23 mouse cellular contexts compared by ENCODE assay signal in the genomic region with DNA sequence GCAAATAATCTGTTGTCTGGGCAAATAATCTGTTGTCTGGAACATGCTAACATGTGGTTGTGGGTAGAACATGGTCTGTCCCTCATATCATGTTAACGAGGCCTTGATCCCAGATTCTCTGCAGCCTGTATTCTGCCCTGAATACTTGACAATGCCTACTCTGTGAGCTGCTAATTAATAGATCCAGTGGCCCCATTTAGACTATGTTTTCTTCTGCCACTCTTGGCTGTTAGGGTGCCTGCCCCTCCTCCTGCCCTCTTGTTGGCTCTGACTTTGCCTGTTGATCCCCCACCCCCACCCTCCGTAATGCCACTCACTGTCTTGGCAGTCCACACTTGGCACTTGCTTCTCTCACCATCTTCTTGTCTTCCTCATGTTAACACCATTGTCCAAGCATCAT. TPM values are rescaled to one million over a fixed set of nuclear protein-coding genes. Genes with fewer than 3 reads are reported as not detected.
A peak's percentile ranks its signal among the peaks of the same experiment; 100 is the strongest.
DNase-seq lines count a peak whose midpoint lies in the region; ATAC-seq and TF ChIP-seq lines count a peak whose summit lies in the region.
"Had no signal": no experiment of that assay in that cellular context is flagged by ENCODE, and none has a peak within 500 bp of the region (broad histone marks: within the 10 kb centered on the region; RNA-seq: fewer than 3 reads in every experiment).

No protein-coding gene starts in this region.

- no peaks in the 10 kb centered on the region for H3K36me3 ChIP-seq in stomach, postnatal 0 days (ENCODE audit: control insufficient read depth, insufficient read depth, low read length)
- H3K36me3 ChIP-seq: embryonic facial prominence, embryonic 10.5 days; heart, embryonic 15.5 days; neural tube, embryonic 13.5 days had no signal

- ATAC-seq in stomach, postnatal 0 days (ENCODE audit: low FRiP score, low TSS enrichment) = no peak
- ATAC-seq: intestine, embryonic 16.5 days had no signal

- H3K27ac ChIP-seq in left cerebral cortex, adult 2 months = peak overlapping the region; percentile 36; the same call in 1 of the 2 replicates
- H3K27ac ChIP-seq in stomach, postnatal 0 days (replicated peaks) = no peak overlapping the region
- H3K27ac ChIP-seq: embryonic facial prominence, embryonic 10.5 days; heart, adult 2 months; heart, embryonic 15.5 days; kidney, embryonic 15.5 days; neural tube, embryonic 13.5 days had no signal

- H3K4me2 ChIP-seq in stomach, postnatal 0 days (replicated peaks; ENCODE audit: low read depth) = no peak overlapping the region
- H3K4me2 ChIP-seq: heart, embryonic 15.5 days; kidney, embryonic 15.5 days; neural tube, embryonic 13.5 days had no signal

- DNase-seq in heart, adult 11 months = peak; percentile 29
- DNase-seq in heart, adult 9 months (ENCODE audit: low spot score in 2 of 2) = no peak
- DNase-seq in left cerebral cortex, adult 2 months (ENCODE audit: extremely low spot score in 1 of 2, low spot score in 2 of 2) = no peak
- no peak for DNase-seq in left cerebral cortex, adult 8-10 months (ENCODE audit: low spot score in 2 of 2)
- peak; percentile 26 to 47 for DNase-seq in right cerebral cortex, postnatal 10 days (ENCODE audit: low spot score in 2 of 2)
- no peak for DNase-seq in right cerebral cortex, postnatal 25 days
- no peak for DNase-seq in urinary bladder, adult 2 months (ENCODE audit: low spot score)
- no peak for DNase-seq in stomach, postnatal 0 days (ENCODE audit: low spot score)
- DNase-seq: adrenal gland, postnatal 36 days; cerebellum, adult 8-10 months; gastrocnemius, postnatal 10 days; heart, adult 2 months; heart, postnatal 4 days; lung, adult 18-20 months; lung, postnatal 14 days; right cerebral cortex, postnatal 4 days had no signal

- TF ChIP-seq CTCF in left cerebral cortex, adult 2 months (IDR thresholded peaks at IDR 0.05) = no peak
- TF ChIP-seq CTCF in stomach, postnatal 0 days (IDR thresholded peaks at IDR 0.05; ENCODE audit: low read depth) = no peak

- H3K27me3 ChIP-seq in stomach, postnatal 0 days (ENCODE audit: control insufficient read depth, insufficient read depth, low read length) = no peaks in the 10 kb centered on the region
- H3K27me3 ChIP-seq: CH12.LX; heart, embryonic 15.5 days; kidney, embryonic 15.5 days; neural tube, embryonic 13.5 days had no signal

- no peaks in the 10 kb centered on the region for H3K9me3 ChIP-seq in stomach, postnatal 0 days (ENCODE audit: control insufficient read depth, low read length)
- H3K9me3 ChIP-seq: embryonic facial prominence, embryonic 10.5 days; heart, embryonic 15.5 days; kidney, embryonic 15.5 days; megakaryocyte, embryonic 14.5 days; neural tube, embryonic 13.5 days had no signal

- 88% methylated on average over 2 of the region's 2 CpGs for WGBS in stomach, postnatal 0 days

- H3K4me1 ChIP-seq in stomach, postnatal 0 days (replicated peaks; ENCODE audit: control insufficient read depth, insufficient read depth) = peaks cover 3% of the 10 kb centered on the region; the same call in 1 of the 2 replicates

- no peak overlapping the region for H3K9ac ChIP-seq in stomach, postnatal 0 days (ENCODE audit: low read length)
- H3K9ac ChIP-seq: heart, embryonic 15.5 days; kidney, embryonic 15.5 days; neural tube, embryonic 13.5 days had no signal

- TF ChIP-seq EP300 in stomach, postnatal 0 days (optimal IDR thresholded peaks at IDR 0.05) = no peak

- intact Hi-C loops in left cerebral cortex, adult 2 months (cut with DNase I) = no loop called here

- no peak overlapping the region for H3K4me3 ChIP-seq in left cerebral cortex, adult 2 months
- no peak overlapping the region for H3K4me3 ChIP-seq in stomach, postnatal 0 days (ENCODE audit: low read depth, low read length)
- H3K4me3 ChIP-seq: embryonic facial prominence, embryonic 10.5 days; heart, adult 2 months; heart, embryonic 15.5 days; kidney, embryonic 15.5 days; megakaryocyte, embryonic 14.5 days; neural tube, embryonic 13.5 days had no signal

RNA-seq across cellular contexts. Expression of gene Myo6, which starts 13.8 kb away (rescaled TPM):
- 10 to 100 TPM; 65.0 to 67.0 TPM for total RNA-seq in left cerebral cortex, adult 2 months (2021)
- 10 to 100 TPM; 72.1 to 82.8 (median 74.8) TPM for total RNA-seq in left cerebral cortex, adult 8-10 months (2022)
- polyA plus RNA-seq in urinary bladder, adult 2 months (2012; rRNA removed) = 14.6 and 24.4 TPM in 2 replicates
- 27.2 and 31.8 TPM in 2 replicates for polyA plus RNA-seq in stomach, postnatal 0 days (2015; fragmentation: Nextera tagmentation; extraction: Ambion mirVana)

Comparison
In these comparisons a context has a peak if more than half of its experiments do, and no peak if none do; other contexts are left out.
1. DNase-seq: peak in heart, adult 11 months (single experiment) and right cerebral cortex, postnatal 10 days (2 of 2); none in heart, adult 9 months (0 of 2), left cerebral cortex, adult 2 months (0 of 2), left cerebral cortex, adult 8-10 months (0 of 2), right cerebral cortex, postnatal 25 days (single experiment), urinary bladder, adult 2 months (single experiment) and stomach, postnatal 0 days (single experiment).